Comparison of ENCODE assay signal across 10 mouse cellular contexts in genomic region chr12:87000151-87000839, GRCm38 (mm10). TPM values are rescaled to one million over a fixed set of nuclear protein-coding genes. Genes with fewer than 3 reads are reported as not detected.
DNase-seq lines count a peak whose midpoint lies in the region; ATAC-seq lines count a peak whose summit lies in the region.
"Had no signal": no experiment of that assay in that cellular context is flagged by ENCODE, and none has a peak within 500 bp of the region (broad histone marks: within the 10 kb centered on the region; RNA-seq: fewer than 3 reads in every experiment).

No protein-coding gene starts in this region.

- ATAC-seq in inflammation-experienced regulatory T-cells, adult 6 months, result no peak

- intact Hi-C loops in gastrocnemius, postnatal 14 days (cut with DNase I; ENCODE audit: low total_unique reads), result loop anchor here (5.0 kb wide), 1 partner anchor 57 kb away; no protein-coding TSS in a partner anchor

- peak; percentile 90 for DNase-seq in heart, adult 11 months
- no peak for DNase-seq in heart, adult 8-10 months (ENCODE audit: low spot score)
- peak; percentile 25 for DNase-seq in thymus, postnatal 0 days (ENCODE audit: low spot score)
- DNase-seq in thymus, adult 18-20 months, result no peak
- peak; percentile 29 for DNase-seq in heart, postnatal 4 days
- DNase-seq in gastrocnemius, postnatal 14 days, result no peak
- DNase-seq in gastrocnemius, postnatal 10 days, result no peak

RNA-seq across cellular contexts. Expression of gene Zdhhc22, which starts 10.1 kb away (rescaled TPM):
- total RNA-seq in heart, adult 8-10 months (2022), result not detected
- polyA plus RNA-seq in thymus, postnatal 0 days (2015; fragmentation: Nextera tagmentation; extraction: Ambion mirVana), result 0.05 TPM in 2 replicates
- total RNA-seq in heart, postnatal 4 days (2021), result not detected
- total RNA-seq in gastrocnemius, postnatal 14 days (2021), result not detected
- not detected for total RNA-seq in gastrocnemius, postnatal 10 days (2021)
- under 1 TPM in 2 of 3 experiments, not detected in 1; 0.16 to 0.79 TPM for polyA plus RNA-seq in inflammation-experienced regulatory T-cells, adult 6 months (2017; shearing (Covaris generic))
- polyA plus RNA-seq: testis, adult 2 months had no signal

RNA-seq across cellular contexts. Expression of gene Tmem63c, which starts 20.8 kb away (rescaled TPM):
- under 1 TPM in 3 of 4 experiments, not detected in 1; 0.08 to 0.28 (median 0.17) TPM for total RNA-seq in heart, adult 8-10 months (2022)
- 0.05 and 0.13 TPM in 2 replicates for polyA plus RNA-seq in thymus, postnatal 0 days (2015; fragmentation: Nextera tagmentation; extraction: Ambion mirVana)
- total RNA-seq in heart, postnatal 4 days (2021), result under 1 TPM; 0.18 to 0.50 TPM
- under 1 TPM; 0.07 to 0.10 TPM for total RNA-seq in gastrocnemius, postnatal 14 days (2021)
- total RNA-seq in gastrocnemius, postnatal 10 days (2021), result under 1 TPM; 0.23 to 0.29 TPM
- polyA plus RNA-seq in inflammation-experienced regulatory T-cells, adult 6 months (2017; shearing (Covaris generic)), result 1 to 10 TPM in 2 of 3 experiments, under 1 TPM in 1; 0.78 to 3.8 (median 1.1) TPM
- polyA plus RNA-seq: myocyte had no signal

RNA-seq across cellular contexts. Expression of gene Cipc, which starts 53.5 kb away (rescaled TPM):
- total RNA-seq in heart, adult 8-10 months (2022), result 10 to 100 TPM; 42.4 to 53.8 (median 48.3) TPM
- 18.8 and 20.1 TPM in 2 replicates for polyA plus RNA-seq in thymus, postnatal 0 days (2015; fragmentation: Nextera tagmentation; extraction: Ambion mirVana)
- total RNA-seq in heart, postnatal 4 days (2021), result 10 to 100 TPM; 34.1 to 39.3 TPM
- 10 to 100 TPM; 20.2 to 20.3 TPM for total RNA-seq in gastrocnemius, postnatal 14 days (2021)
- total RNA-seq in gastrocnemius, postnatal 10 days (2021), result 10 to 100 TPM; 17.5 to 22.8 TPM
- polyA plus RNA-seq in inflammation-experienced regulatory T-cells, adult 6 months (2017; shearing (Covaris generic)), result 10 to 100 TPM; 20.2 to 29.2 (median 28.3) TPM

Comparison
In these comparisons a context has a peak if more than half of its experiments do, and no peak if none do; other contexts are left out.
1. DNase-seq: peak in heart, adult 11 months (single experiment), thymus, postnatal 0 days (single experiment) and heart, postnatal 4 days (single experiment); none in heart, adult 8-10 months (single experiment), thymus, adult 18-20 months (0 of 2), gastrocnemius, postnatal 14 days (single experiment) and gastrocnemius, postnatal 10 days (single experiment).